Mouse (Mus musculus) hindbrain, postnatal 0 days (tissue): ENCODE results near the gene Entpd1. TPM values are rescaled to one million over a fixed set of nuclear protein-coding genes. Genes with fewer than 3 reads are reported as not detected.

ENCODE experiments used
- ATAC-seq: fragments of 200-750 bp; cut with Nextera tagmentation; 2 replicates; pipeline ENCODE4 v1.8.0; 2017; ENCODE audit warnings: mild to moderate bottlenecking, moderate TSS enrichment, moderate library complexity
- DNase-seq: peaks from one replicate; pipeline ENCODE4 v3.0.0-alpha.2; 2015; ENCODE audit warnings: low spot score
- H3K27ac ChIP-seq: fragments of 300-500 bp; sonication (generic); 2 replicates; pipeline ENCODE4 v1.5.1; 2014; ENCODE audit warnings: mild to moderate bottlenecking
- H3K27me3 ChIP-seq: fragments of 300-500 bp; sonication (generic); 2 replicates; pipeline ENCODE4 v1.6.1; 2014; ENCODE audit warnings: low read length, mixed read lengths; ENCODE audit not compliant: insufficient read depth
- H3K36me3 ChIP-seq: fragments of 300-500 bp; sonication (generic); 2 replicates; pipeline ENCODE4 v1.6.1; 2014; ENCODE audit warnings: low read length, mixed read lengths; ENCODE audit not compliant: insufficient read depth
- H3K4me1 ChIP-seq: fragments of 300-500 bp; sonication (generic); 2 replicates; pipeline ENCODE4 v1.6.1; 2014; ENCODE audit warnings: antibody characterized with exemption, low read length, mixed read lengths; ENCODE audit not compliant: insufficient read depth
- H3K4me2 ChIP-seq: fragments of 300-500 bp; sonication (generic); 2 replicates; pipeline ENCODE4 v1.6.1; 2014; ENCODE audit warnings: low read depth, mild to moderate bottlenecking, low read length, moderate library complexity, mixed read lengths
- H3K4me3 ChIP-seq: fragments of 300-500 bp; sonication (generic); 2 replicates; pipeline ENCODE4 v1.5.1; 2014; ENCODE audit warnings: low read length
- H3K9ac ChIP-seq: fragments of 300-500 bp; sonication (generic); replicated peaks from 2 replicates; pipeline ENCODE4 v1.6.1; 2014; ENCODE audit warnings: mild to moderate bottlenecking, low read length, moderate library complexity, mixed read lengths
- H3K9me3 ChIP-seq: fragments of 300-500 bp; sonication (generic); 2 replicates; pipeline ENCODE4 v1.6.1; 2016; ENCODE audit warnings: low read length, mixed read lengths
- CTCF ChIP-seq: IDR thresholded peaks from 2 replicates; pipeline ENCODE4 v1.5.1; 2016; ENCODE audit warnings: antibody characterized with exemption, control low read depth, low read depth
- WGBS: fragments of 180-500 bp; shearing (Covaris S2); extraction: QIAGEN DNeasy Blood & Tissue Kit; methylation state at CpG from one replicate; pipeline ENCODE4 v1.1.7; 2014; 5-methylcytosine and 5-hydroxymethylcytosine counted together
- polyA plus RNA-seq: library from polyadenylated mRNA; unstranded; fragments of >200 nt; fragmentation: Nextera tagmentation; extraction: Ambion mirVana; gene quantifications from 2 replicates; pipeline ENCODE4 v1.2.1, GENCODE M21; 2015
- total RNA-seq: library from RNA; depleted of rRNA; stranded (reverse); fragments of >200 nt; gene quantifications from 2 replicates; pipeline ENCODE4 v1.2.3, GENCODE M21; 2014

Entpd1 gene
- total and polyA plus RNA-seq, 2 experiments from 2014 or later, result 6.9 to 8.2 TPM

DNA sequence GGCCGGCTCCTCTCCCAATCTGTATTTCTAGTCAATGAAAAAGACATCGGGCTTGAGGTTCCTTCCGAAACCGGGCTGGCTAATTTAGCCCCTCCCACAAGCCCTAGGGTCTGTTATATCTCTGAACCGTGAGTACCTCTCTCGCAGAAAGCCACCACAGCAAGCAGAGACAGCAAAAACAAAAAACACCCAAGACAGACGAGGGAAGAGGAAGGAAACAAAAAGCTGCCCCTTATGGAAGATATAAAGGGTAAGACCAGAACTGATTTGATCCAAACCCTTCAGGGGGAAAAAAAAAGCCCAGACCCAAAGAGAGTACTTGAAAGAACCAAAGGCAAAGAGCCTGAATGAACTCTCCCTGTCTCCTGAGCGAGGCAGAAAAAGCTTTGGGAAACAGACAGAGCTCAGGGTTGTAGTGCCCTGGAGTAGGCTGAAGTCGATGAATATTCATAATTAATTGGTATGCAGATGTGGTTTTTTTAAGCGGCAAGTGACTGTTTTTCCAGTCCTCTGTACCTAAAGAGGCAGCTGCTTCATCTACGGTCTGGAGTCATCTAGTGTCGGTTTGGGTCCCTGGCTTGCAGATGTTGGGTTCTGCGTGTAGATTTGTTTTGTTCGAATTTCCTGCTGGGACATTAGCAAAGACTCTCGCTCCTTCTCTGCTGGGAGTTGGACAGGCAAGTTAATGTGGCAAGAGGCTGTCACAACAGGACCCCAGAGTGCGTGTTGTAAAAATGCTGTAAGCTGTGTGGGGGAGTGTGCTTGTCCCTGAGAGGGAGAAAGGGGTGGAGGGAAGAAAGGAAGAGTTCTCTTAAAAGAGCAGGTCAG is 47.7 kb downstream of the Entpd1 start:
- H3K4me2 ChIP-seq, result peak overlapping the region; percentile 63
- 0 out of 2 replicates have a peak, but pooled peaks cover 10% of the 10 kb centered on the region for H3K4me1 ChIP-seq
- H3K9ac ChIP-seq, result peak overlapping the region; percentile 51
- H3K27me3 ChIP-seq, result no peaks in the 10 kb centered on the region
- H3K4me3 ChIP-seq, result peak overlapping the region; percentile 34
- H3K9me3 ChIP-seq, result no peaks in the 10 kb centered on the region
- H3K36me3 ChIP-seq, result no peaks in the 10 kb centered on the region
- H3K27ac ChIP-seq, result peak overlapping the region; percentile 77
- DNase-seq (peak; percentile 53), ATAC-seq (peak; percentile 91)
- peak; percentile 16; the same call in 1 of the 2 replicates for TF ChIP-seq CTCF
- under 1% methylated on average over 16 of the region's 16 CpGs for WGBS

DNA sequence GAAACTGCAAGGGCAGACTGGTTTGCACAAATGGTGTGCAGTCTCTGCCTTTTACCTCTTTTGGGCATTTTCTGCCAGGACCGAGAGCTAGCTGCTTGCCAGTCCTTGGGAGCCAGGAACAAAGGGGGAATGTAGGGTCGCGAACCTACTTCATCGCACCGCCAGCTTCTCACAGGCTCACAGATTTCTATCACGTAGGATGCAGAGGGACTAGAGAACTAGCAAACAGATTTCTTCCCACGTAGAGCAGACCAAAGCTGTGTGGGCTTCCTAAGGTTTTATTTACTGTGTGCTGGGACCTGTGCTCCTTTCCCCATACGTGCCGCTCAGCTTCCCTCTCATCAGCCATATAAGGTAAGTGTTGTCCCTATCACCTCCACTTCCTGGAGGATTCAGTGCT is 48.3 kb downstream of the Entpd1 start:
- DNase-seq, result peak; percentile 27
- TF ChIP-seq CTCF, result no peak
- ATAC-seq, result peak; percentile 44; the same call in 1 of the 2 replicates
- H3K4me2 ChIP-seq, result peak overlapping the region; percentile 63
- H3K4me3 ChIP-seq, result peak overlapping the region; percentile 34
- no peaks in the 10 kb centered on the region for H3K9me3 ChIP-seq
- H3K27me3 ChIP-seq, result no peaks in the 10 kb centered on the region
- peak overlapping the region; percentile 51 for H3K9ac ChIP-seq
- H3K4me1 ChIP-seq, result 0 out of 2 replicates have a peak, but pooled peaks cover 10% of the 10 kb centered on the region
- 15% methylated on average over 9 of the region's 9 CpGs for WGBS
- H3K36me3 ChIP-seq, result no peaks in the 10 kb centered on the region
- H3K27ac ChIP-seq, result peak overlapping the region; percentile 77

DNA sequence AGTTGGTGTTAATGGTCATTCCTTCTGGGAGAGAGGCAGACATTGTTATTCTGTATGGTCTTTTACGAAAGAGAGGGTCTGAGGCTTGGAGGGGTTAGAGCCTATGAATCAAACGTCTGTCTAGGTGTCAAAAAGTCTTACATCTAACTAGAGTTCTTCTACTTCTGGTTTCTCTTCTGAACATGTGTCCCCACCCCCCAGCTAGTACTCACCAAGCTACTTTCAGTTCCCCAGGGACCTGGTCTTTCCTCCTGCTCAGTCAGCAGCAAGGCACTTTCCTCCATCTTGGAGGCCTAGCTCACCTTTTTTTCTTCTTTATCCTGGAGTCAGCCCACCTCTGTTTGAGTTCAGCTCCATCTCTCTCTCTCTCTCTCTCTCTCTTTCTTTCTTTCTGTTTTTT is 48.9 kb downstream of the Entpd1 start:
- no peak for TF ChIP-seq CTCF
- Histone ChIP-seq H3K9me3 (no peaks in the 10 kb centered on the region), H3K9ac (peak overlapping the region; percentile 51; the same call in 1 of the 2 replicates), H3K4me1 (0 out of 2 replicates have a peak, but pooled peaks cover 10% of the 10 kb centered on the region), H3K36me3 (no peaks in the 10 kb centered on the region), H3K4me3 (peak overlapping the region; percentile 34), H3K27me3 (no peaks in the 10 kb centered on the region), H3K4me2 (peak overlapping the region; percentile 63), H3K27ac (peak overlapping the region; percentile 77; the same call in 1 of the 2 replicates)
- WGBS, result 72% methylated on average over 2 of the region's 2 CpGs
- ATAC-seq (no peak), DNase-seq (no peak)

DNA sequence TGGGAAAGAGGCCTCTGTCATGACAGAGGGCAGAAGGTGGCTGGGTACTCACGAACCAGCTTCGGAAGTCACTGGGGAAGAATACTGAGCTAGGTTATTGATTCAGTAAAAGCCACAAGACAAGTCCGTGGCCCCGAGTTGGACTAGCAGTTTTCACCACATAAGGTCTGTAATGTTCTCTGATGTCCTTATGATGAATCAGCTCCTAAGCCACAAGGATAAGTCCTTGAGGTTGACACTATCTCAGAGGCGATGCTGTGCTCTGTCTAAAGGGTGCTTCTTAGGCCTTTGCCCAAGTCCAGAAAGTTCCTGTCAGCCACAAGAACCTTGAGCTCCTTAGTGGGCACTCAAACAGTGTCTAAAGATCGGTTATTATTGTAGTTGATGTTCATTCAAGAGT is 49.7 kb downstream of the Entpd1 start:
- H3K4me3 ChIP-seq, result no peak overlapping the region
- H3K27me3 ChIP-seq, result no peaks in the 10 kb centered on the region
- no peaks in the 10 kb centered on the region for H3K36me3 ChIP-seq
- no peak for ATAC-seq
- no peak overlapping the region for H3K9ac ChIP-seq
- TF ChIP-seq CTCF, result no peak
- 0 out of 2 replicates have a peak, but pooled peaks cover 10% of the 10 kb centered on the region for H3K4me1 ChIP-seq
- H3K4me2 ChIP-seq, result peak overlapping the region; percentile 63
- no peak overlapping the region for H3K27ac ChIP-seq
- 83% methylated on average over 6 of the region's 6 CpGs for WGBS
- no peaks in the 10 kb centered on the region for H3K9me3 ChIP-seq
- DNase-seq, result no peak

DNA sequence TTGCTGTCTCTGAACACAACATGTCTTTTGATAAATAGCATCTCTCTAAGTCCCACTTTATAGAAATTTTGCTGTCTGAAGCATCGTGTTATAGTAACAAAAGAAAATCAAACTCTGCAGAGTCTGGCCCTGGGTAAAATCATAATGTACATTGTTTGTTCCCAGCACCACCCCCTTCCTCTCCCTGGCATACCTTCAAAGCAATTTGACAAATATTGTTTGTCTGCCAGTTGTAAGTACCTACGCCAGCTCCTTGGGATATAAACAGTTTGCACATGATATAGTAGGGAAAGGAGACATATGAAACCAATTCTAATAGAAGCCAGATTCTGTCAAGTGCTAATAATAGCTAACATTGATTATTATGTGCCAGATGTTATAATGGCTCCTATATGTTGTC is 50.6 kb downstream of the Entpd1 start:
- H3K27ac ChIP-seq, result no peak overlapping the region
- no peaks in the 10 kb centered on the region for H3K27me3 ChIP-seq
- ATAC-seq (no peak), DNase-seq (no peak)
- no peak overlapping the region for H3K9ac ChIP-seq
- 0 out of 2 replicates have a peak, but pooled peaks cover 10% of the 10 kb centered on the region for H3K4me1 ChIP-seq
- no peaks in the 10 kb centered on the region for H3K9me3 ChIP-seq
- no peaks in the 10 kb centered on the region for H3K36me3 ChIP-seq
- WGBS, result 60% methylated on average over 2 of the region's 2 CpGs
- TF ChIP-seq CTCF, result no peak
- no peak overlapping the region for H3K4me3 ChIP-seq
- peak overlapping the region; percentile 25; the same call in 1 of the 2 replicates for H3K4me2 ChIP-seq

DNA sequence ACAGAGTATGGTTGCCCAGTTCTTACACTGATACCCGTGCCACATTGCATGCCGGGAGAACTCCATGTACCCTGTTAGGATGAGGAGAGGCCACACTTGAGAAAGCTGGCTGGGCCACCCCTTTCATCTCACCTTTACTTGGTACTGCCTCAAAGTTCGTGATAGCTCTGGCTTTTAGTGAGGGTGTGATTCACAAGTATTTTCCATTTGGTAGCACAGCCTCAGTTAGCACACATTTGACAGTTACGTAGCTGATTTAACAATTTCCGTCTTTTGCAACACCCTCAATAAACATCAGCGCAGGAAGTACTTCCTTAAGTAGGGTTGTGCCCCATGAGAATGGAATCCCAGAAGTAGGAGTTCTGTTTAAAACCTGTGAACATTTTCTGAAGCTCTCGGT is 53.6 kb downstream of the Entpd1 start:
- DNase-seq (no peak), ATAC-seq (no peak)
- Histone ChIP-seq H3K4me3 (no peak overlapping the region), H3K36me3 (no peaks in the 10 kb centered on the region), H3K9ac (no peak overlapping the region), H3K4me2 (no peak overlapping the region), H3K27ac (no peak overlapping the region), H3K27me3 (no peaks in the 10 kb centered on the region), H3K4me1 (0 out of 2 replicates have a peak, but pooled peaks cover 4% of the 10 kb centered on the region), H3K9me3 (no peaks in the 10 kb centered on the region)
- no peak for TF ChIP-seq CTCF
- 91% methylated on average over 7 of the region's 7 CpGs for WGBS

DNA sequence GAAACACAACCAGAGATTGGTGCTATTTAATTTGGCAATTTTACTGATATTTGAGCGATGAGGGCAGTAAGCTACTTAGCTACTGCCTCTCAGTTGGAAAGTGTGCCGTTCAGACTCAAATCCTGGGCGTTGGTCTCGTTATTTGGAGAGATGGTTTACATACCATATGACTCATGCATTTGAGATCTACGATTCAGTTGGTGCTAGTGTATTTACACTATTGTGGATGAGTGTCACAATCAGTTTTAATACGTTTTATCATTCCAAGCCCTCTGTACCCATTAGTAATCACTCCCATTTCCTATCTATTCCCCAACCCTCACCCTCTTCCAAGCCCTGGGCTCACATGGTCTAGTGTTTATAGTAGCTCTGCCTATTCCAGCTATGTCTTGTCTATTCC is 54.9 kb downstream of the Entpd1 start:
- ATAC-seq, result no peak
- TF ChIP-seq CTCF, result no peak
- no peak overlapping the region for H3K27ac ChIP-seq
- 82% methylated on average over 6 of the region's 6 CpGs for WGBS
- H3K27me3 ChIP-seq, result no peaks in the 10 kb centered on the region
- H3K9me3 ChIP-seq, result no peaks in the 10 kb centered on the region
- no peak overlapping the region for H3K4me2 ChIP-seq
- no peak overlapping the region for H3K9ac ChIP-seq
- H3K4me3 ChIP-seq, result no peak overlapping the region
- H3K36me3 ChIP-seq, result no peaks in the 10 kb centered on the region
- no peak for DNase-seq
- H3K4me1 ChIP-seq, result no peaks in the 10 kb centered on the region
